Mouse (Mus musculus): ENCODE results near the gene Atp5e. TPM values are rescaled to one million over a fixed set of nuclear protein-coding genes. Genes with fewer than 3 reads are reported as not detected.

Atp5e gene
- polyA plus RNA-seq, 1 experiment from 2014 or later, result 686 TPM

GRCm38 (mm10) chr2:174445018-174445417 lies 18.9 kb downstream of the Atp5e start:
- Histone ChIP-seq H3K4me3 (ENCODE audit: low read depth, low read length) (no peak overlapping the region), H3K9me3 (replicated peaks; ENCODE audit: control insufficient read depth, low read length) (no peaks in the 10 kb centered on the region), H3K27ac (replicated peaks; ENCODE audit: low read depth, low read length) (no peak overlapping the region), H3K4me2 (ENCODE audit: low read depth, low read length) (no peak overlapping the region), H3K4me1 (ENCODE audit: control insufficient read depth, insufficient read depth, low read length) (no peaks in the 10 kb centered on the region), H3K27me3 (ENCODE audit: control insufficient read depth, insufficient read depth, low read length) (no peaks in the 10 kb centered on the region), H3K36me3 (replicated peaks; ENCODE audit: control insufficient read depth, insufficient read depth, low read depth, low read length) (no peaks in the 10 kb centered on the region), H3K9ac (replicated peaks; ENCODE audit: low read length) (no peak overlapping the region)
- DNase-seq (ENCODE audit: low spot score) (no peak), ATAC-seq (replicated peaks; ENCODE audit: insufficient number of reproducible peaks, low FRiP score, low TSS enrichment, low read depth) (no peak)
- 76% methylated on average over 6 of the region's 6 CpGs for WGBS

GRCm38 (mm10) chr2:174444359-174444758 lies 19.5 kb downstream of the Atp5e start:
- no peak for DNase-seq (ENCODE audit: low spot score)
- no peak overlapping the region for H3K27ac ChIP-seq (replicated peaks; ENCODE audit: low read depth, low read length)
- H3K4me1 ChIP-seq (ENCODE audit: control insufficient read depth, insufficient read depth, low read length), result no peaks in the 10 kb centered on the region
- no peaks in the 10 kb centered on the region for H3K27me3 ChIP-seq (ENCODE audit: control insufficient read depth, insufficient read depth, low read length)
- no peak overlapping the region for H3K4me3 ChIP-seq (ENCODE audit: low read depth, low read length)
- H3K4me2 ChIP-seq (ENCODE audit: low read depth, low read length), result no peak overlapping the region
- WGBS, result 94% methylated on average over 7 of the region's 7 CpGs
- no peaks in the 10 kb centered on the region for H3K36me3 ChIP-seq (replicated peaks; ENCODE audit: control insufficient read depth, insufficient read depth, low read depth, low read length)
- no peak for ATAC-seq (replicated peaks; ENCODE audit: insufficient number of reproducible peaks, low FRiP score, low TSS enrichment, low read depth)
- H3K9ac ChIP-seq (replicated peaks; ENCODE audit: low read length), result no peak overlapping the region
- no peaks in the 10 kb centered on the region for H3K9me3 ChIP-seq (replicated peaks; ENCODE audit: control insufficient read depth, low read length)

- no peak for DNase-seq (ENCODE audit: low spot score)
- Histone ChIP-seq H3K4me1 (ENCODE audit: control insufficient read depth, insufficient read depth, low read length) (no peaks in the 10 kb centered on the region), H3K36me3 (replicated peaks; ENCODE audit: control insufficient read depth, insufficient read depth, low read depth, low read length) (no peaks in the 10 kb centered on the region), H3K27ac (replicated peaks; ENCODE audit: low read depth, low read length) (no peak overlapping the region), H3K9ac (replicated peaks; ENCODE audit: low read length) (no peak overlapping the region), H3K4me2 (ENCODE audit: low read depth, low read length) (no peak overlapping the region), H3K27me3 (ENCODE audit: control insufficient read depth, insufficient read depth, low read length) (no peaks in the 10 kb centered on the region), H3K4me3 (ENCODE audit: low read depth, low read length) (no peak overlapping the region), H3K9me3 (replicated peaks; ENCODE audit: control insufficient read depth, low read length) (no peaks in the 10 kb centered on the region)
- 61% methylated on average over 2 of the region's 2 CpGs for WGBS
- ATAC-seq (replicated peaks; ENCODE audit: insufficient number of reproducible peaks, low FRiP score, low TSS enrichment, low read depth), result no peak
Observed at GRCm38 (mm10) chr2:174443046-174443445, 20.9 kb downstream of the Atp5e start.

- Histone ChIP-seq H3K9me3 (replicated peaks; ENCODE audit: control insufficient read depth, low read length) (no peaks in the 10 kb centered on the region), H3K4me3 (ENCODE audit: low read depth, low read length) (no peak overlapping the region), H3K9ac (replicated peaks; ENCODE audit: low read length) (no peak overlapping the region), H3K36me3 (replicated peaks; ENCODE audit: control insufficient read depth, insufficient read depth, low read depth, low read length) (no peaks in the 10 kb centered on the region), H3K27me3 (ENCODE audit: control insufficient read depth, insufficient read depth, low read length) (no peaks in the 10 kb centered on the region), H3K27ac (replicated peaks; ENCODE audit: low read depth, low read length) (no peak overlapping the region), H3K4me2 (ENCODE audit: low read depth, low read length) (no peak overlapping the region), H3K4me1 (ENCODE audit: control insufficient read depth, insufficient read depth, low read length) (no peaks in the 10 kb centered on the region)
- ATAC-seq (replicated peaks; ENCODE audit: insufficient number of reproducible peaks, low FRiP score, low TSS enrichment, low read depth) (no peak), DNase-seq (ENCODE audit: low spot score) (no peak)
- 87% methylated on average over 9 of the region's 9 CpGs for WGBS
Observed at GRCm38 (mm10) chr2:174442460-174442859, 21.4 kb downstream of the Atp5e start.

- no peaks in the 10 kb centered on the region for H3K27me3 ChIP-seq (ENCODE audit: control insufficient read depth, insufficient read depth, low read length)
- no peaks in the 10 kb centered on the region for H3K4me1 ChIP-seq (ENCODE audit: control insufficient read depth, insufficient read depth, low read length)
- WGBS, result 74% methylated on average over 4 of the region's 4 CpGs
- no peak overlapping the region for H3K4me3 ChIP-seq (ENCODE audit: low read depth, low read length)
- ATAC-seq (replicated peaks; ENCODE audit: insufficient number of reproducible peaks, low FRiP score, low TSS enrichment, low read depth) (no peak), DNase-seq (ENCODE audit: low spot score) (no peak)
- no peaks in the 10 kb centered on the region for H3K9me3 ChIP-seq (replicated peaks; ENCODE audit: control insufficient read depth, low read length)
- H3K9ac ChIP-seq (replicated peaks; ENCODE audit: low read length), result no peak overlapping the region
- no peaks in the 10 kb centered on the region for H3K36me3 ChIP-seq (replicated peaks; ENCODE audit: control insufficient read depth, insufficient read depth, low read depth, low read length)
- H3K4me2 ChIP-seq (ENCODE audit: low read depth, low read length), result no peak overlapping the region
- H3K27ac ChIP-seq (replicated peaks; ENCODE audit: low read depth, low read length), result no peak overlapping the region
Observed at GRCm38 (mm10) chr2:174441898-174442297, 22.0 kb downstream of the Atp5e start.

GRCm38 (mm10) chr2:174439961-174440360 lies 23.9 kb downstream of the Atp5e start:
- Histone ChIP-seq H3K4me1 (ENCODE audit: control insufficient read depth, insufficient read depth, low read length) (no peaks in the 10 kb centered on the region), H3K36me3 (replicated peaks; ENCODE audit: control insufficient read depth, insufficient read depth, low read depth, low read length) (no peaks in the 10 kb centered on the region; the same call in 1 of the 2 replicates), H3K27ac (replicated peaks; ENCODE audit: low read depth, low read length) (no peak overlapping the region), H3K4me2 (ENCODE audit: low read depth, low read length) (no peak overlapping the region), H3K9ac (replicated peaks; ENCODE audit: low read length) (no peak overlapping the region), H3K4me3 (ENCODE audit: low read depth, low read length) (no peak overlapping the region), H3K27me3 (ENCODE audit: control insufficient read depth, insufficient read depth, low read length) (no peaks in the 10 kb centered on the region), H3K9me3 (replicated peaks; ENCODE audit: control insufficient read depth, low read length) (no peaks in the 10 kb centered on the region)
- no peak for DNase-seq (ENCODE audit: low spot score)
- 80% methylated on average over 9 of the region's 9 CpGs for WGBS
- ATAC-seq (replicated peaks; ENCODE audit: insufficient number of reproducible peaks, low FRiP score, low TSS enrichment, low read depth), result no peak

- Histone ChIP-seq H3K9ac (replicated peaks; ENCODE audit: low read length) (no peak overlapping the region), H3K9me3 (replicated peaks; ENCODE audit: control insufficient read depth, low read length) (no peaks in the 10 kb centered on the region), H3K4me3 (ENCODE audit: low read depth, low read length) (no peak overlapping the region), H3K4me1 (ENCODE audit: control insufficient read depth, insufficient read depth, low read length) (no peaks in the 10 kb centered on the region), H3K27ac (replicated peaks; ENCODE audit: low read depth, low read length) (no peak overlapping the region), H3K36me3 (replicated peaks; ENCODE audit: control insufficient read depth, insufficient read depth, low read depth, low read length) (no peaks in the 10 kb centered on the region; the same call in 1 of the 2 replicates), H3K27me3 (ENCODE audit: control insufficient read depth, insufficient read depth, low read length) (no peaks in the 10 kb centered on the region), H3K4me2 (ENCODE audit: low read depth, low read length) (no peak overlapping the region)
- DNase-seq (ENCODE audit: low spot score), result no peak
- WGBS, result 50% methylated on average over 5 of the region's 5 CpGs
- ATAC-seq (replicated peaks; ENCODE audit: insufficient number of reproducible peaks, low FRiP score, low TSS enrichment, low read depth), result no peak
Observed at GRCm38 (mm10) chr2:174439450-174439838, 24.5 kb downstream of the Atp5e start.

- Histone ChIP-seq H3K36me3 (replicated peaks; ENCODE audit: control insufficient read depth, insufficient read depth, low read depth, low read length) (no peaks in the 10 kb centered on the region; the same call in 1 of the 2 replicates), H3K9me3 (replicated peaks; ENCODE audit: control insufficient read depth, low read length) (no peaks in the 10 kb centered on the region), H3K27me3 (ENCODE audit: control insufficient read depth, insufficient read depth, low read length) (no peaks in the 10 kb centered on the region), H3K4me3 (ENCODE audit: low read depth, low read length) (peak within 1 kb of the TSS; percentile 51), H3K9ac (replicated peaks; ENCODE audit: low read length) (peak within 1 kb of the TSS; percentile 67), H3K4me1 (ENCODE audit: control insufficient read depth, insufficient read depth, low read length) (no peaks in the 10 kb centered on the region), H3K27ac (replicated peaks; ENCODE audit: low read depth, low read length) (no peak within 1 kb of the TSS), H3K4me2 (ENCODE audit: low read depth, low read length) (peak within 1 kb of the TSS; percentile 80)
- under 1% methylated on average over 37 of the region's 38 CpGs for WGBS
- DNase-seq (ENCODE audit: low spot score) (peak; percentile 76), ATAC-seq (replicated peaks; ENCODE audit: insufficient number of reproducible peaks, low FRiP score, low TSS enrichment, low read depth) (peak; percentile 72)
Observed at GRCm38 (mm10) chr2:174438737-174439449, 25.0 kb downstream of the Atp5e start, which contains the start of gene Ctsz. Gene Ctsz (minus strand): TSS chr2:174439039.

Measured in embryonic facial prominence, embryonic 11.5 days (tissue).